Mouse (Mus musculus) ES-E14 (cell line): ENCODE results near the gene Tulp2. TPM values are rescaled to one million over a fixed set of nuclear protein-coding genes. Genes with fewer than 3 reads are reported as not detected.
A peak's percentile ranks its signal among the peaks of the same experiment; 100 is the strongest.
"Not testable (repeated sequence)": the region's sequence is repeated elsewhere in the genome, so short reads cannot be mapped to it uniquely, and the experiment has no call there.

Source experiments
- DNase-seq: peaks from one replicate; pipeline ENCODE4 v3.0.0-alpha.2; 2013; ENCODE audit warnings: low read depth, low spot score
- H3K27ac ChIP-seq: 2 replicates; pipeline ENCODE4 v1.5.1; 2012; ENCODE audit warnings: low read depth, mild to moderate bottlenecking, low read length, moderate library complexity, mixed read lengths; ENCODE audit not compliant: poor library complexity, insufficient read depth, severe bottlenecking
- H3K36me3 ChIP-seq: 2 replicates; pipeline ENCODE4 v1.6.1; 2012; ENCODE audit warnings: mild to moderate bottlenecking, low read length, moderate library complexity, mixed read lengths; ENCODE audit not compliant: control insufficient read depth, poor library complexity, insufficient read depth, severe bottlenecking
- H3K4me1 ChIP-seq, 2 experiments: fragments of 150-350 bp in 1 of 2; sonication (generic) in 1 of 2; 2 replicates each; pipeline ENCODE4 v1.6.1; 2012; ENCODE audit warnings: low read length in 2 of 2, mild to moderate bottlenecking in 1 of 2, mixed read lengths in 1 of 2; ENCODE audit not compliant: control insufficient read depth in 2 of 2, insufficient read depth in 2 of 2, poor library complexity in 1 of 2
- H3K4me3 ChIP-seq, 2 experiments: fragments of 150-350 bp in 1 of 2; sonication (generic) in 1 of 2; 2 replicates each; pipeline ENCODE4 v1.5.1; 2012; ENCODE audit warnings: low read length in 2 of 2, low read depth in 1 of 2, mild to moderate bottlenecking in 1 of 2, mixed read lengths in 1 of 2; ENCODE audit not compliant: insufficient read depth in 1 of 2, poor library complexity in 1 of 2, severe bottlenecking in 1 of 2
- H3K9ac ChIP-seq: 2 replicates; pipeline ENCODE4 v1.6.1; 2012; ENCODE audit warnings: low read depth, mild to moderate bottlenecking, low read length, mixed read lengths; ENCODE audit not compliant: poor library complexity, insufficient read depth, severe bottlenecking
- H3K9me3 ChIP-seq: fragments of 150-350 bp; sonication (generic); 2 replicates; pipeline ENCODE4 v1.6.1; 2012; ENCODE audit warnings: low read depth, mild to moderate bottlenecking, low read length; ENCODE audit not compliant: control insufficient read depth, insufficient read depth
- CHD2 ChIP-seq: IDR thresholded peaks from 2 replicates; pipeline ENCODE4 v1.6.1; 2014; ENCODE audit warnings: mild to moderate bottlenecking, low read depth, low read length, inconsistent platforms
- HCFC1 ChIP-seq: IDR thresholded peaks from 2 replicates; pipeline ENCODE4 v1.6.1; 2012; ENCODE audit warnings: low read length, inconsistent platforms, borderline replicate concordance; ENCODE audit not compliant: insufficient read depth
- MAFK ChIP-seq: IDR thresholded peaks from 2 replicates; pipeline ENCODE4 v1.6.1; 2014; ENCODE audit warnings: mild to moderate bottlenecking, low read depth, low read length, inconsistent platforms; ENCODE audit not compliant: insufficient read depth
- ZC3H11A ChIP-seq: IDR thresholded peaks from 2 replicates; pipeline ENCODE4 v1.6.1; 2012; ENCODE audit warnings: low read depth, mild to moderate bottlenecking, inconsistent platforms, low read length, borderline replicate concordance
- ZNF384 ChIP-seq: IDR thresholded peaks from 2 replicates; pipeline ENCODE4 v1.6.1; 2012; ENCODE audit warnings: low read depth, low read length, inconsistent platforms
- in situ Hi-C, 2 experiments: fragments of 600-800 bp; cut with MboI; formaldehyde crosslinking; loops; one replicate each; pipeline ENCODE4 v1.15.1; 2025; ENCODE audit warnings: low sequenced_read_pairs in 2 of 2, inconsistent platforms in 1 of 2; ENCODE audit not compliant: unreplicated experiment in 2 of 2
- total RNA-seq: library from RNA; depleted of rRNA; stranded (reverse); fragments of 300-350 nt; gene quantifications from 2 replicates; pipeline ENCODE4 v1.2.3, GENCODE M21; 2012

Gene Tulp2
- total RNA-seq, 1 experiment = 2.6 TPM

DNA sequence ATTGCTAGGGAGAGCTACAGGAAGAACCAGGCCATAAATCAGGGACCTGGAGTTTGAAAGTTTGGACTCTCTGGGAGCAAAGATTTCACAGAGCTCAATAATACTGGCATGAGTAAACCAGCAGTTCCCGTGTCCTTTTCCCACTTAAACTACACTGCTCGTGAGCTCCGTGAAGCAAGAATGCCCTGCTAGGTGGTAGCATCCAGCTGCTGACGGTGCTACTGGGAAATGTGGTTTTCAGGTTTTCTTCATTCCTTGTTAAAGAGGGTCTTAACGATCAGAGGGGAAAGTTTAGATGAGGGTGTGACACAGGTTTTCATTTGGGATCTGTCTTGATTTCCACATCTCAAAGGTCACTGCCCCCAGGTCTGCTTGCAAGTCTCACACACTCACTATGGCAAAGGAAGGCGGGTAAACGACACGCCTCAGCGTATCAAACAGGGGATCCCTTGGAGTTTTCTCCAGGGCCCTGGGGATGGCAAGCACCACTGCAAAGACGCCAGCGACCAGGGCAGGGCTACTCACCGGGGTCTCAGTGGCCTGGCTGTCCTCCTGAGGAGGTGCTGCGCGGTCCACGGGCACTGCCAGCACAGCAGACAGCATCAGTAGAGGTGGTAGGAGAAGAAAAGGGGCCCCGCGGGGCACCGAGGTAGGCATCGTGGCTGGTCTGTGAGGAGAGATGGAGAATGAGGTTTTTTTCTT is 27.7 kb downstream of the Tulp2 start:
- H3K9me3 ChIP-seq = no peaks in the 10 kb centered on the region
- H3K9ac ChIP-seq = peak overlapping the region; percentile 85
- no peak overlapping the region for H3K27ac ChIP-seq
- DNase-seq = no peak
- no peak for TF ChIP-seq ZNF384
- TF ChIP-seq HCFC1 = no peak
- TF ChIP-seq ZC3H11A = no peak
- H3K36me3 ChIP-seq = peaks cover 5% of the 10 kb centered on the region; the same call in 1 of the 2 replicates
- peaks cover 0 to 12% of the 10 kb centered on the region in 2 experiments; a peak in 3 of 4 replicates for H3K4me1 ChIP-seq
- H3K4me3 ChIP-seq = peak overlapping the region; percentile 74 to 99
- in situ Hi-C loops = no loop called here

GRCm38 (mm10) chr7:45509912-45510787 is 28.5 kb downstream of the Tulp2 start, which contains the start of gene Nucb1:
TSS of gene Nucb1 (minus strand) at chr7:45510406.
- peak within 1 kb of the TSS; percentile 93 for H3K27ac ChIP-seq
- in situ Hi-C loops = no loop called here
- TF ChIP-seq ZC3H11A = no peak
- TF ChIP-seq MAFK = no peak
- peak; percentile 96 for TF ChIP-seq HCFC1
- no peak for TF ChIP-seq ZNF384
- peak; percentile 62; the same call in 1 of the 2 replicates for TF ChIP-seq CHD2

GRCm38 (mm10) chr7:45514411-45514810 is 32.7 kb downstream of the Tulp2 start:
- peaks cover 4 to 37% of the 10 kb centered on the region in 2 experiments; a peak in 3 of 4 replicates for H3K4me1 ChIP-seq
- H3K27ac ChIP-seq = no peak overlapping the region
- H3K36me3 ChIP-seq = no peaks in the 10 kb centered on the region
- DNase-seq = no peak
- no peak for TF ChIP-seq MAFK
- no peak for TF ChIP-seq CHD2
- no peak for TF ChIP-seq HCFC1
- no peak for TF ChIP-seq ZNF384
- no peak for TF ChIP-seq ZC3H11A
- no peak overlapping the region for H3K4me3 ChIP-seq
- in situ Hi-C loops = no loop called here
- H3K9me3 ChIP-seq = no peaks in the 10 kb centered on the region
- no peak overlapping the region for H3K9ac ChIP-seq

More at GRCm38 (mm10) chr7:45509912-45510787, 28.5 kb downstream of the Tulp2 start, which contains the start of gene Nucb1:
- Histone ChIP-seq H3K4me1 (peaks cover 4 to 19% of the 10 kb centered on the region in 2 experiments; a peak in 3 of 4 replicates), H3K4me3 (peak within 1 kb of the TSS; percentile 74 to 99), H3K9me3 (no peaks in the 10 kb centered on the region), H3K36me3 (peaks cover 5% of the 10 kb centered on the region; the same call in 1 of the 2 replicates), H3K9ac (peak within 1 kb of the TSS; percentile 85)
- peak; percentile 95 for DNase-seq

GRCm38 (mm10) chr7:45515436-45515835 is 33.8 kb downstream of the Tulp2 start:
- in situ Hi-C loops = no loop called here

DNA sequence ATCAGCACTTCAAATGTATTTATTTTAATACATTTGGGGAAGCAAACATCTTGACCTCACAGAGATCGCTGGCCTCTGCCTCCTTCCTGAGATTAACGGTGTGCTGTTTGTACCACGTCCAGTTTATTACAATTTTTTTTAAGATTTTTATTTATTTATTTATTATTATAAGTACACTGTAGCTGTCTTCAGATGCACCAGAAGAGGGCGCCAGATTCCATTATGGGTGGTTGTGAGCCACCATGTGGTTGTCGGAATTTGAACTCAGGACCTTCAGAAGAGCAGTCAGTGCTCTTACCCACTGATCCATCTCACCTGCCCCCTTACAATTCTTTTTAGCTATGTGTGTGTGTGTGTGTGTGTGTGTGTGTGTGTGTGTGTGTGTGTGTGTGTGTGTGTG is 35.2 kb downstream of the Tulp2 start:
- H3K27ac ChIP-seq, H3K9ac ChIP-seq, H3K9me3 ChIP-seq, DNase-seq, in situ Hi-C loops, H3K36me3 ChIP-seq, H3K4me3 ChIP-seq: not testable (repeated sequence)
- H3K4me1 ChIP-seq = peaks cover 4 to 37% of the 10 kb centered on the region in 2 experiments; a peak in 3 of 4 replicates

More at GRCm38 (mm10) chr7:45515436-45515835, 33.8 kb downstream of the Tulp2 start:
- Histone ChIP-seq H3K4me1 (peaks cover 4 to 37% of the 10 kb centered on the region in 2 experiments; a peak in 3 of 4 replicates), H3K9ac (no peak overlapping the region), H3K4me3 (peak overlapping the region in 1 of 2 experiments; percentile 3; a peak in 1 of 4 replicates), H3K9me3 (no peaks in the 10 kb centered on the region), H3K36me3 (no peaks in the 10 kb centered on the region), H3K27ac (no peak overlapping the region)
- DNase-seq = no peak
- TF ChIP-seq CHD2 (no peak), ZC3H11A (no peak), HCFC1 (no peak), ZNF384 (no peak), MAFK (no peak)
